Mouse (Mus musculus) cerebellum, adult 2 months (tissue): ENCODE data around the gene Ccdc83.

Source experiments
- CTCF ChIP-seq: fragments of 200-500 bp; IDR thresholded peaks from 2 replicates; pipeline ENCODE4 v1.5.1; 2011; ENCODE audit warnings: low read depth, mild to moderate bottlenecking, control low read depth, low read length, moderate library complexity, borderline replicate concordance; ENCODE audit not compliant: insufficient read depth
- POLR2A ChIP-seq: fragments of 200-500 bp; IDR thresholded peaks from 2 replicates; pipeline ENCODE4 v1.6.1; 2011; ENCODE audit warnings: low read length, control low read depth, borderline replicate concordance; ENCODE audit not compliant: insufficient read depth

DNA sequence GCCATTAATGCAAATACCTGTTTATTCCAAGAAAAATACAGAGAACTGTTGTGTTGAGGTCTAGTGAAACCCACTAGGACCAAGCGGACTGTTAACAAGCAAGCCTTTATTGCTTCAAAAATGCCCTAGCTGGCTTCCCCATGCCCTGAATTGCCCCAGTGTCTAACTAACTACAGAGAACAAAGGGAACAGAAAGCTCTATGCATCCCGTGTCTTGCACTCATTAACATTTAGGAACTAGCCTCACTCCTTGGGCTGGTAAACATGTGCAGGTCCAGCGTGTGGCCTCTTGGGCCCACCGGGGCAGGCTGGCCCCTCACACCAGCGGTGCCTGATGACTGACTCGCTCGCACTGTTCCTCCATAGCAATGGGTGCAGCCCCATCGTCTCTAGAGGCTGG lies 49.1 kb downstream of the Ccdc83 start:
- no peak for TF ChIP-seq CTCF
- no peak for TF ChIP-seq POLR2A
